Comparison of ENCODE assay signal across 26 mouse cellular contexts in the genomic region with DNA sequence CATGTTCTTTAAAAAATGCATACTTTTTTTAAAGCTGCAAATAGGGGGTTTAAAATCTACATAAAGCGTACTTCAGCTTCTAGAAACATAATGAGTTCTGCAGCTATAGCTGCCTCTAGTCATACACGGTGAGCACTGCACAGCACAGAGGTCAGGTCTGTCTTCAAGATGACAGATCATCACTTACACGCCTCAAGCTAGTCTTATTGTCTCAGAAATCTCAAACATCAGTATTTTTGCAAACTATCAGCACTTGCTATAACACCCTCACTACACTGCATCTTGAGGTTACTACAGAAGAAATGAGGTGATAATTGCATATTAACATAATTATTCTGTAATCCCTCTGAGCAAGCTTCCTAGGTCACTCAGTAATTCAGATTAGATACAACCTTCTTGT. TPM values are rescaled to one million over a fixed set of nuclear protein-coding genes. Genes with fewer than 3 reads are reported as not detected.
"Had no signal": no experiment of that assay in that cellular context is flagged by ENCODE, and none has a peak within 500 bp of the region (broad histone marks: within the 10 kb centered on the region; RNA-seq: fewer than 3 reads in every experiment).

No protein-coding gene starts in this region.

- DNase-seq: kidney, adult 2 months; kidney, postnatal 25 days; layer of hippocampus, adult 9-11 months; layer of hippocampus, postnatal 36 days; liver, embryonic 13.5 days; lung, embryonic 14.5 days; right cerebral cortex, adult 18-20 months; right cerebral cortex, postnatal 14 days; right cerebral cortex, postnatal 4 days; spleen, adult 18-20 months; thymus, postnatal 25 days had no signal

- H3K9ac ChIP-seq: liver, embryonic 13.5 days; lung, embryonic 14.5 days; neural tube, embryonic 12.5 days; neural tube, embryonic 15.5 days; stomach, embryonic 15.5 days had no signal

- ATAC-seq: lung, postnatal 0 days had no signal

- H3K27me3 ChIP-seq: liver, embryonic 13.5 days; neural tube, embryonic 12.5 days; neural tube, embryonic 15.5 days; stomach, embryonic 15.5 days had no signal

- H3K9me3 ChIP-seq: liver, embryonic 13.5 days; neural tube, embryonic 12.5 days; neural tube, embryonic 15.5 days; stomach, embryonic 15.5 days had no signal

- H3K27ac ChIP-seq: kidney, postnatal 0 days; layer of hippocampus, adult 2 months; left cerebral cortex, adult 2 months; liver, embryonic 13.5 days; macrophage; neural tube, embryonic 12.5 days; neural tube, embryonic 15.5 days; stomach, embryonic 15.5 days had no signal

- H3K4me3 ChIP-seq: layer of hippocampus, adult 2 months; left cerebral cortex, adult 2 months; liver, embryonic 13.5 days; neural tube, embryonic 12.5 days; neural tube, embryonic 15.5 days; stomach, embryonic 15.5 days had no signal

- H3K4me1 ChIP-seq: neural tube, embryonic 12.5 days; neural tube, embryonic 15.5 days; stomach, embryonic 15.5 days had no signal

- H3K4me2 ChIP-seq: liver, embryonic 13.5 days; lung, embryonic 14.5 days; neural tube, embryonic 12.5 days; neural tube, embryonic 15.5 days; stomach, embryonic 15.5 days had no signal

RNA-seq across cellular contexts. Expression of a gene that starts 33.0 kb away (rescaled TPM):
- polyA plus RNA-seq: kidney, adult 2 months; kidney, embryonic 14.5 days; kidney, postnatal 0 days; large intestine, adult 2 months; limb, embryonic 11.5 days; limb, embryonic 14.5 days; liver, adult 2 months; liver, embryonic 13.5 days; liver, embryonic 16.5 days; lung, embryonic 14.5 days; lung, postnatal 0 days; macrophage; neural tube, embryonic 12.5 days; neural tube, embryonic 15.5 days; stomach, embryonic 15.5 days; thymus, postnatal 0 days had no signal
